Mouse (Mus musculus) testis, adult 10 weeks (tissue): ENCODE measurements around the gene Calhm2. TPM values are rescaled to one million over a fixed set of nuclear protein-coding genes. Genes with fewer than 3 reads are reported as not detected.

Experiments used
- polyA plus RNA-seq: library from polyadenylated mRNA; stranded (reverse); fragments of 350-450 nt; fragmentation: Illumina TruSeq; extraction: RNeasy Lipid Tissue Mini Kit (QIAGEN cat#74804); gene quantifications from one replicate; pipeline ENCODE4 v1.2.3, GENCODE M21; 2014; ENCODE audit warnings: low read depth, low replicate concordance

The Calhm2 gene
- 0.91 TPM for polyA plus RNA-seq

DNA sequence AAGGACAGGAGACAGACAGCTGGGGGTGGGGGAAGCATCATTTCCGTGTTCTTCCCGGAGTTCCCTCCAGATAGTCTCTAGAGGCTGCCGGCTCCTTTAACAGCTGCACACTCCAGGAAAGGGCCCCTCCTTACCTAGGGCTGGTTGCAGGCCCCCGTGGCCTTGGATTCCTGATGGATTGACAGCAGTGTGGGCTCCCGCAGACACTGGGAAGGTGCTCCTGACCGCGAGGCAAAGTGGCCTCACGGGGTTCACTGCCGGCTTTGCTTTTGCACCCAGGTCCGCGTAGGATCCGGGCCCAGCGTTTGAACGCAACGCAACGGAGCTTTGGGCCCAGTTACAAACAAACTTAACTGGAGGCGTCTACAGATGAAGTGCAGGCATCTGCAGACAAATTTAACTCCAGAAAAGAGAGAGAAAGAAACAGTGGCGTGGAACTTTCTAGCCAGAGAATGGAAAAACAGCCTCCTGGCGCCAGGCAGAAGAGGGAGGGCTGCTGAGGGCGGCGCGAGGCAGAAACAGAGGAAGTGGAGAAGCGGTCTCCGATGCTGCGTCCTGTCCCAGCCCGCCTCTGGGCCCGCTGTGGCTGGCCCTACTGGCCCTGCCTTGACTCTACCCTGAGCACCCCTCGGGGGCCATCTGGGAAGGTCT, at the start of gene Calhm2:
Calhm2 (minus strand) TSS at position 524 of the 651 bp plus-strand sequence.

DNA sequence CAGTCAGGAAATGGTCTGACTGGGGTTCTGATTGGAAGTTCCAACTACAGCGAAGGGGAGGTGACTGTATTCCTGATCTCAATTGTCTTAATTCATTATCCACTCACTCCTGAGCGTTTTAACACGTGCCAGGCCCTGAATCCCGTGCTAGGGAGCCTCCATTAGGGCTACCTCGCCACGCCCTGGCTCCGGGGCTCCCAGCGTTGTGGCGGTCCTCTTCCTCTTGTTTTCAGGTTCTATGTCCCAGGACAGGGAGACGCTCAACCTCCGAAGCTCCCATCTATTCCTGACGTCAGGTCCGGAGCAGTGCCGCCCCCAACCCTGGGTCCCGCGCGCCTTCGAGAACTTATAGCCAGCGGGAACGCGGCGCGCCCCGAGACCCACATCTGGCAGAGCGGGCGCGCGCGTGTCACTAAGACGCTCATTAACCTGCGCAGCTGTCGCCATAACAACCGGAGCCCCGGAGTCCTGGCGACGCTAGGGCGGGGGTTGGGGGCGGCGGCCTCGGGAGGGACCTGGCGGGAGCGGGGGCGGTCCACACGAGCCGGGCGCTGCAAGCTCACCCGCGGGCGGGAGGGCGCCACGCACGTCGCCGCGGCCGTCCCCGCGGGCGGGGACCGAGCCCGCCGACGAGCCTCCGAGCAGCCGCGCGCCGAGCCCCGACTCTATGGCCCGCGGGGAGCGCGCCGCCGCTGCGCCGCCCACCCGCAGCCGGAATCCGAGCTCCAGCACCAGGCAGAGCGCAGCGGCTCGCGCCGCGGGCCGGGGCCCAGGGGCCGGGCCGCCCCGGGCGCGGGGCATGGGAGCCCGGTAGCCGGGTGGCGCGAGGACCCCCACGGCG, 40.6 kb upstream of the Calhm2 start, which contains the start of gene Neurl1a:
Neurl1a (plus strand) TSS at position 390 of the 841 bp plus-strand sequence.

DNA sequence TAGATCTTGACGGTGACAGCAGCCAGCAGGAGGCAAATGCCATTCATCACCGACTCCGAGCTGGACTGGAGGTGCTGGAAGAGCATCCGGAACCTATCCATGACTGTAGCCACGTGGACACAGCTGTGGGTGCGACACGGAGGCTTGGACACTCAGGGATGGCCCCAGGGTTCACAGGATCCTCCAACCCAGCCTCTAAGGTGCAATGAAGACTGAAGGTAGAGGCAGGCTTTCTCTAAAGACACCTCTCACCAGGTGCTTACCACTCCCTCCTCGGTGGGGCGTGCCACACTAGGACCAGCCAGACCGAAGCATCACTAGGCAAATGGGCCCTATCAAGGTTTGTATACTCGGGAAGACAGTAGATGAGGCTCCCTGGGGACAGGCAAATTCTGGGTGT, 19.6 kb upstream of the Calhm2 start, which contains the start of gene Calhm3:
Calhm3 (minus strand) TSS at position 101 of the 400 bp plus-strand sequence.

DNA sequence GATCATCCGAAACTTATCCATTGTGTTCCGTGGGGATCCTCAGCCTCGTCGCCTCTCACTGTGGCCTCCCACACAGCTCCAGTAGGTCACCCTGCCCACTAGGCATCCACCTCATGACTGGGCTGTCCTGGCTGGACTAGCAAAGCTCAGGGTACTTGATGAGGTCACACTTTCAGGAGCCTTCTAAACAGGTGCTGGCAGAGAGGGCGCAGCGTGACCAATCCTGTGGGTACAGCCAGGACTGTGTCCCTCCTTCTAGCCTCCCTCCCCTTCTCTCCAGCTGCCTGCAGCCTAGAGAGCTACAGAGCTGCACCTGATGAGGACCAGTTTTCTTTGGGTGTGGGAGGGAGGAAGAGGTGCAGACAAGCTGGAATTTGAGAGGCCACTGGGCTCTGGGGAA, 6.1 kb upstream of the Calhm2 start, which contains the start of gene Calhm1:
Calhm1 (minus strand) TSS at position 101 of the 400 bp plus-strand sequence.

DNA sequence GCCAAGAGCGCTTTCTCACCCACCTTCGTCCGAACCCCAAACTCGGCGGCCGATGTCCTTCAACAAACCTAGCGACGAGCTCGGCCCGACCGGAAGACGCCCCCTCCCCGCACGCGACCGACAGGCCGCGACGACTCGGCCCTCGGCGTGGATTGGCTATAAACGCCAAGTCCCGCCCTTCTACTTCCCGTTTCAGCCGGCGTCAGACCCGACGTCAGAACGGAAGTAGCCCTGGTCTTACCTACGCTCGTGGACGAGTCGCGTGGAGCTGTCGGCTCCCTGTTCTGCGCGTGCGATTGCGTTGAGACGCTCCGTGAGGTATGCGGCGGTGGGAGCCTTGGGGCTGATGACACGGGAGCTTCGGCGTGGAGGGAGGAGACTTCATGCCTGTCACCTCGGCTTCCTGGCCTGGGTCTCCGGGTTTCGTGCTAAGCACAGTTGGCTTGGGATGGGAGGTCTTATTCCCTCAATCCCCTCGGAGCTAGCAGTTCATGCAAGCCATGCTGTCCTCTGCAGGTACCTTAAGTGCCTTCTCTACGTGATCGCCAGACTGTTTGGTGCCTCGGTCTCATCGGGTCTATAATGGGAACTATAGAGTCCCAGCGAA, 47.4 kb downstream of the Calhm2 start, which contains the start of the genes Usmg5 and Pdcd11:
Usmg5 (minus strand) TSS at position 98 of the 607 bp plus-strand sequence.
Pdcd11 (plus strand) TSS at position 219 of the 607 bp plus-strand sequence.

DNA sequence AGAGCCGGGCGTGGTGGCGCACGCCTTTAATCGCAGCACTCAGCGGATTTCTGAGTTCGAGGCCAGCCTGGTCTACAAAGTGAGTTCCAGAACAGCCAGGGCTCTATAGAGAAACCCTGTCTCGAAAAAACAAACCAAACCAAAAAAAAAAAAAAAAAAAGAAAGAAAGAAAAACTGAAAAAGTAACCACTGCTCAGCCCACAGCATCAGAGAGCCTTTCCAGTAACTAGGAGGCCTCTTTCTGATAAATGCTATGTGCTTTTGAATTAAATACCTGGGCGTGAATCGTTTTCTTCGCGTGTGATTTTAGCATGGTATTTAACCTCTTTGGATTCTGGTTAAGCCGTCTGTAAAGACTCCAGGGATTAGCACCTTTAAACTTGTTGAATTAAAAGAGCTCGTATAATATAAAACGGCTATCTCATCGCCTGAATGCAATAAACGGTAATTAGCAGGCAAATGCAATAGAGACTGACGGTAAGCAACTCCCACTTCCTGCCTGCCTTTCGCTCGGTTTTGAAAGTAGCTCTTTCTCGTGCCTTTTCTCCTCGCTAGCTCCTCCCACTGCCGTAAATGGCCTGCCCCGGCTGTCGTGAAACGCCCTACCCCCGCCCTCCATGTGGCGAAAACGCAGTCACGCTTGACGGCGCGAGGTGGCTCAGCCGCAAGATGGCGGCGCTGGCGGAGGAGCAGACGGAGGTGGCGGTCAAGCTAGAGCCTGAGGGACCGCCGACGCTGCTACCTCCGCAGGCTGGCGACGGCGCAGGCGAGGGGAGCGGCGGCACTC, 70.8 kb downstream of the Calhm2 start, which contains the start of gene Taf5:
Taf5 (plus strand) TSS at position 651 of the 787 bp plus-strand sequence.

Other genes with a start within 250 kb of the Calhm2 start
- 0.43 TPM for gene Ina, start 123.6 kb downstream of the Calhm2 start, polyA plus RNA-seq
- gene Nt5c2, start 123.1 kb downstream of the Calhm2 start, polyA plus RNA-seq = 158 TPM
- 112 TPM for gene Pcgf6, start 87.4 kb downstream of the Calhm2 start, polyA plus RNA-seq
- gene Taf5, start 70.5 kb downstream of the Calhm2 start, polyA plus RNA-seq = 25.9 TPM
- gene Usmg5, start 47.6 kb downstream of the Calhm2 start, polyA plus RNA-seq = 503 TPM
- gene Pdcd11, start 47.5 kb downstream of the Calhm2 start, polyA plus RNA-seq = 2.4 TPM
- not detected for gene Calhm1, start 6.0 kb upstream of the Calhm2 start, polyA plus RNA-seq
- not detected for gene Calhm3, start 19.5 kb upstream of the Calhm2 start, polyA plus RNA-seq
- gene Neurl1a, start 40.5 kb upstream of the Calhm2 start, polyA plus RNA-seq = 0.18 TPM